Mouse (Mus musculus) adrenal gland, adult (tissue): ENCODE results near the gene Anxa9.

Experiments
- DNase-seq, 2 experiments: peaks; one replicate each; pipeline ENCODE4 v3.0.0; 2022 to 2023; ENCODE audit warnings: low spot score in 1 of 2; ENCODE audit not compliant: inconsistent age in 2 of 2

The Anxa9 gene

GRCm38 (mm10) chr3:95256931-95257330 lies 50.0 kb downstream of the Anxa9 start:
- no peak for DNase-seq

GRCm38 (mm10) chr3:95250783-95251424 lies 56.1 kb downstream of the Anxa9 start, which contains the start of gene Bnipl:
Gene Bnipl (minus strand): TSS chr3:95251193.
- no peak for DNase-seq

- no peak for DNase-seq
Observed at GRCm38 (mm10) chr3:95250361-95250760, 56.6 kb downstream of the Anxa9 start.

GRCm38 (mm10) chr3:95247660-95248336 lies 59.2 kb downstream of the Anxa9 start:
- DNase-seq: no peak

GRCm38 (mm10) chr3:95246465-95247231 lies 60.3 kb downstream of the Anxa9 start:
- DNase-seq: peak; percentile 62 to 88
